Mouse (Mus musculus) hindbrain, postnatal 0 days (tissue): ENCODE measurements around the gene Eea1. TPM values are rescaled to one million over a fixed set of nuclear protein-coding genes. Genes with fewer than 3 reads are reported as not detected.

ENCODE experiments used
- ATAC-seq: fragments of 200-750 bp; cut with Nextera tagmentation; 2 replicates; pipeline ENCODE4 v1.8.0; 2017; ENCODE audit warnings: mild to moderate bottlenecking, moderate TSS enrichment, moderate library complexity
- DNase-seq: peaks from one replicate; pipeline ENCODE4 v3.0.0-alpha.2; 2015; ENCODE audit warnings: low spot score
- H3K27ac ChIP-seq: fragments of 300-500 bp; sonication (generic); 2 replicates; pipeline ENCODE4 v1.5.1; 2014; ENCODE audit warnings: mild to moderate bottlenecking
- H3K27me3 ChIP-seq: fragments of 300-500 bp; sonication (generic); 2 replicates; pipeline ENCODE4 v1.6.1; 2014; ENCODE audit warnings: low read length, mixed read lengths; ENCODE audit not compliant: insufficient read depth
- H3K36me3 ChIP-seq: fragments of 300-500 bp; sonication (generic); 2 replicates; pipeline ENCODE4 v1.6.1; 2014; ENCODE audit warnings: low read length, mixed read lengths; ENCODE audit not compliant: insufficient read depth
- H3K4me1 ChIP-seq: fragments of 300-500 bp; sonication (generic); 2 replicates; pipeline ENCODE4 v1.6.1; 2014; ENCODE audit warnings: antibody characterized with exemption, low read length, mixed read lengths; ENCODE audit not compliant: insufficient read depth
- H3K4me2 ChIP-seq: fragments of 300-500 bp; sonication (generic); 2 replicates; pipeline ENCODE4 v1.6.1; 2014; ENCODE audit warnings: low read depth, mild to moderate bottlenecking, low read length, moderate library complexity, mixed read lengths
- H3K4me3 ChIP-seq: fragments of 300-500 bp; sonication (generic); 2 replicates; pipeline ENCODE4 v1.5.1; 2014; ENCODE audit warnings: low read length
- H3K9ac ChIP-seq: fragments of 300-500 bp; sonication (generic); replicated peaks from 2 replicates; pipeline ENCODE4 v1.6.1; 2014; ENCODE audit warnings: mild to moderate bottlenecking, low read length, moderate library complexity, mixed read lengths
- H3K9me3 ChIP-seq: fragments of 300-500 bp; sonication (generic); 2 replicates; pipeline ENCODE4 v1.6.1; 2016; ENCODE audit warnings: low read length, mixed read lengths
- CTCF ChIP-seq: IDR thresholded peaks from 2 replicates; pipeline ENCODE4 v1.5.1; 2016; ENCODE audit warnings: antibody characterized with exemption, control low read depth, low read depth
- WGBS: fragments of 180-500 bp; shearing (Covaris S2); extraction: QIAGEN DNeasy Blood & Tissue Kit; methylation state at CpG from one replicate; pipeline ENCODE4 v1.1.7; 2014; 5-methylcytosine and 5-hydroxymethylcytosine counted together
- polyA plus RNA-seq: library from polyadenylated mRNA; unstranded; fragments of >200 nt; fragmentation: Nextera tagmentation; extraction: Ambion mirVana; gene quantifications from 2 replicates; pipeline ENCODE4 v1.2.1, GENCODE M21; 2015
- total RNA-seq: library from RNA; depleted of rRNA; stranded (reverse); fragments of >200 nt; gene quantifications from 2 replicates; pipeline ENCODE4 v1.2.3, GENCODE M21; 2014

Eea1 gene
- total and polyA plus RNA-seq, 2 experiments from 2014 or later, result 12.3 to 27.5 TPM

GRCm38 (mm10) chr10:96044216-96044615 is 103.8 kb downstream of the Eea1 start:
- DNase-seq (no peak), ATAC-seq (no peak)
- Histone ChIP-seq H3K9me3 (no peaks in the 10 kb centered on the region), H3K27me3 (no peaks in the 10 kb centered on the region), H3K4me3 (no peak overlapping the region), H3K4me1 (no peaks in the 10 kb centered on the region), H3K9ac (no peak overlapping the region), H3K36me3 (peaks cover 29% of the 10 kb centered on the region), H3K27ac (no peak overlapping the region), H3K4me2 (no peak overlapping the region)
- no peak for TF ChIP-seq CTCF
- 77% methylated on average over 2 of the region's 2 CpGs for WGBS

GRCm38 (mm10) chr10:96047960-96048536 is 107.6 kb downstream of the Eea1 start:
- H3K9me3 ChIP-seq, result no peaks in the 10 kb centered on the region
- no peak overlapping the region for H3K27ac ChIP-seq
- ATAC-seq, result no peak
- no peak overlapping the region for H3K4me2 ChIP-seq
- 52% methylated on average over 9 of the region's 9 CpGs for WGBS
- no peak for DNase-seq
- no peaks in the 10 kb centered on the region for H3K4me1 ChIP-seq
- peaks cover 7% of the 10 kb centered on the region; the same call in 1 of the 2 replicates for H3K36me3 ChIP-seq
- H3K9ac ChIP-seq, result no peak overlapping the region
- no peaks in the 10 kb centered on the region for H3K27me3 ChIP-seq
- TF ChIP-seq CTCF, result no peak
- no peak overlapping the region for H3K4me3 ChIP-seq

GRCm38 (mm10) chr10:96048550-96048949 is 108.1 kb downstream of the Eea1 start:
- Histone ChIP-seq H3K27me3 (no peaks in the 10 kb centered on the region), H3K4me1 (no peaks in the 10 kb centered on the region), H3K27ac (no peak overlapping the region), H3K9ac (no peak overlapping the region), H3K4me3 (no peak overlapping the region), H3K36me3 (peaks cover 6% of the 10 kb centered on the region; the same call in 1 of the 2 replicates), H3K9me3 (no peaks in the 10 kb centered on the region), H3K4me2 (no peak overlapping the region)
- DNase-seq, result no peak
- no peak for TF ChIP-seq CTCF
- no peak for ATAC-seq
- WGBS, result 79% methylated on average over 3 of the region's 3 CpGs

- no peaks in the 10 kb centered on the region for H3K4me1 ChIP-seq
These were observed 126.9 kb downstream of the Eea1 start for GRCm38 (mm10) chr10:96067347-96067746.

GRCm38 (mm10) chr10:96074386-96074785 is 133.9 kb downstream of the Eea1 start:
- no peak overlapping the region for H3K9ac ChIP-seq
- no peak for ATAC-seq
- H3K4me1 ChIP-seq, result no peaks in the 10 kb centered on the region
- H3K4me3 ChIP-seq, result no peak overlapping the region
- 88% methylated on average over 7 of the region's 7 CpGs for WGBS
- H3K4me2 ChIP-seq, result no peak overlapping the region
- TF ChIP-seq CTCF, result no peak
- no peaks in the 10 kb centered on the region for H3K36me3 ChIP-seq
- no peaks in the 10 kb centered on the region for H3K27me3 ChIP-seq
- H3K9me3 ChIP-seq, result no peaks in the 10 kb centered on the region
- no peak overlapping the region for H3K27ac ChIP-seq
- DNase-seq, result no peak

More at GRCm38 (mm10) chr10:96067347-96067746, 126.9 kb downstream of the Eea1 start:
- no peak for DNase-seq
- H3K27me3 ChIP-seq, result no peaks in the 10 kb centered on the region
- H3K36me3 ChIP-seq, result no peaks in the 10 kb centered on the region
- no peak overlapping the region for H3K4me2 ChIP-seq
- TF ChIP-seq CTCF, result no peak
- 46% methylated on average over 3 of the region's 3 CpGs for WGBS
- H3K9me3 ChIP-seq, result no peaks in the 10 kb centered on the region
- H3K9ac ChIP-seq, result no peak overlapping the region
- ATAC-seq, result no peak
- H3K27ac ChIP-seq, result no peak overlapping the region
- no peak overlapping the region for H3K4me3 ChIP-seq

GRCm38 (mm10) chr10:96075403-96075802 is 135.0 kb downstream of the Eea1 start:
- Histone ChIP-seq H3K27ac (no peak overlapping the region), H3K4me3 (no peak overlapping the region), H3K9me3 (no peaks in the 10 kb centered on the region), H3K4me2 (no peak overlapping the region), H3K4me1 (no peaks in the 10 kb centered on the region), H3K36me3 (no peaks in the 10 kb centered on the region), H3K9ac (no peak overlapping the region), H3K27me3 (no peaks in the 10 kb centered on the region)
- no peak for TF ChIP-seq CTCF
- ATAC-seq, result no peak
- WGBS, result 65% methylated on average over 4 of the region's 4 CpGs
- no peak for DNase-seq

GRCm38 (mm10) chr10:96075880-96076279 is 135.4 kb downstream of the Eea1 start:
- Histone ChIP-seq H3K27me3 (no peaks in the 10 kb centered on the region), H3K4me3 (no peak overlapping the region), H3K4me2 (no peak overlapping the region), H3K36me3 (no peaks in the 10 kb centered on the region), H3K27ac (no peak overlapping the region), H3K9ac (no peak overlapping the region), H3K4me1 (no peaks in the 10 kb centered on the region), H3K9me3 (no peaks in the 10 kb centered on the region)
- peak; percentile 50 for DNase-seq
- TF ChIP-seq CTCF, result no peak
- 5% methylated on average over 7 of the region's 7 CpGs for WGBS
- ATAC-seq, result no peak
